Mouse (Mus musculus): ENCODE results near the gene Ficd.

Gene Ficd

DNA sequence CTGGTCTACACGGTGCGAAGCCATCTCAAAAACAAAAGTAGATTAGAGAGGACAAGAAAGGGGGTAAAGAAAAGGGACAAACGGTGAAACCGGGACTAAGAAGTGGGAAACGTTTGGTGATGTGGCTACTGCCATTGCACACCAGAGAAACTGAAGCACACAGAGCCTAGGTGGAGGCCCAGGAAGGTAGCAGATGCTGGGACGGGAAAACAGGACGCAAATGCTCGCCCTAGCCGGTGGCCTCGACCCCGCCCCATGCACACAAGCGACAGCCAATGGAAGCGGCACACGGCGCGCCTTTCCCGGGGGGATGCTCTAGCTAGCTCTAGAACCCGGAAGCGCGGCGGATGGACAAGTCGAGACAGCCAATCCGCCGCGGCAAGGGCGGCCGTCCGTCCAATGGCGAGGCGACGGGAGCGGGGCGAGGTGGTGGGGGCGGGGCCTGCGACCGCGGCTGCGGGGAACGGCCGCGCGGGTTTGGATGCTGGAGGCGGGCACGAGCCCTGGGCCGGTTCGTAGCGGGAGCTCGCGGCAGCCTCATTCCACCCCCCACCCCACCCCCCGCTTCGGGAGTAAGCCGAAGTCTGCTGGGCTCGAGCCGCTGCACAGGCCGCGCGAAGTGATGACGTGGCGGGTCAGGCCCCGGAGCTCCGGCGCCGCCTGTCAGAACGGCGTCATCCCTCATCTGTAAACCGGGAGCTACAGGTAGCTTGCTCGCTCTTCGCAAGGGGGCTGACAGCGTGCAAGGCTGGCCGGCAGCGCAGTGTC is at the start of gene Ficd:
Gene Ficd, plus strand, starts transcription at position 459 of the 768 bp plus-strand sequence.
- DNase-seq (ENCODE audit: low read depth): peak; percentile 94

- no peak for DNase-seq (ENCODE audit: low read depth)
Observed at GRCm38 (mm10) chr5:113687514-113687913, 48.1 kb upstream of the Ficd start.

GRCm38 (mm10) chr5:113690069-113690548 is 45.5 kb upstream of the Ficd start:
- no peak for DNase-seq (ENCODE audit: low read depth)

- DNase-seq (ENCODE audit: low read depth): no peak
Observed at GRCm38 (mm10) chr5:113690866-113691265, 44.7 kb upstream of the Ficd start.

- no peak for DNase-seq (ENCODE audit: low read depth)
Observed at GRCm38 (mm10) chr5:113693196-113693755, 42.3 kb upstream of the Ficd start.

DNA sequence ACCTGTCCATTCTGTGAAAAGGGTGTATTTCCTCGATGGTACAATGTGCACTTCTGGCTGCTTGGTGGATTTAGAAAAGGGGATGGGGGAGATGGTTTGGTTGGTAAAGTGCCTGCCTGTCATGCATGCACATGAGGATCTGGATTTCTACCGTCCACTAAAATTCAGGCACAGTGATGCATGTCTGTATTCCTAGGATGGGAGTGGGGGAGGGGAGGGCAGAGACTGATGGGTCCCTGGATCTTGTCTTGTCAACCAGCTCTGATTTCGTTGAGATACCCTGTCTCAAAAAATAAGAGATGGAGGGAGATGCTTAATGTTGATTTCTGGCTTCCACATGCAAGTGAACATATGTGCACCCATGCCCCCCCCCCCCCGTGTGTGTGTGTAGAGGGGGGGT is 41.6 kb upstream of the Ficd start:
- DNase-seq (ENCODE audit: low read depth): no peak

DNA sequence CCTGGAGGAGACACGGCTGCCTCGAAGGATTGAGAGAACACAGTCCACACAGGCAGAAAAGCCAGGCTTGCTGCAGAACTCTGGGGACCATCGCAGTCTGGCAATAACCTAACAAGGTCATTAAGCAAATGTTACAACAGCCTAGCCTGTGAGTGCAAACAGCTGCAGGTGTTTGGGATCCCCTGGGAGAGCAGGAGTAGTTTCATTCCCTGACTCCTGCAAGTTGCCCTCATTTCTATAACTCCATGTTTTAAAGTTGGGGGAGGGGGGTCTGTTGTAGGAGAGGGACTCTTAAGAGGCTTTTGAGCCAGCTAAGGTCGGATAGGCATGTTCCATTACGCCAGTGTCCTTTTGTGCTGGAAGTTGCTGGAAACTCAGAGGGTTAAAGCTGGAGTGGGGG is 41.2 kb upstream of the Ficd start:
- DNase-seq (ENCODE audit: low read depth): no peak

DNA sequence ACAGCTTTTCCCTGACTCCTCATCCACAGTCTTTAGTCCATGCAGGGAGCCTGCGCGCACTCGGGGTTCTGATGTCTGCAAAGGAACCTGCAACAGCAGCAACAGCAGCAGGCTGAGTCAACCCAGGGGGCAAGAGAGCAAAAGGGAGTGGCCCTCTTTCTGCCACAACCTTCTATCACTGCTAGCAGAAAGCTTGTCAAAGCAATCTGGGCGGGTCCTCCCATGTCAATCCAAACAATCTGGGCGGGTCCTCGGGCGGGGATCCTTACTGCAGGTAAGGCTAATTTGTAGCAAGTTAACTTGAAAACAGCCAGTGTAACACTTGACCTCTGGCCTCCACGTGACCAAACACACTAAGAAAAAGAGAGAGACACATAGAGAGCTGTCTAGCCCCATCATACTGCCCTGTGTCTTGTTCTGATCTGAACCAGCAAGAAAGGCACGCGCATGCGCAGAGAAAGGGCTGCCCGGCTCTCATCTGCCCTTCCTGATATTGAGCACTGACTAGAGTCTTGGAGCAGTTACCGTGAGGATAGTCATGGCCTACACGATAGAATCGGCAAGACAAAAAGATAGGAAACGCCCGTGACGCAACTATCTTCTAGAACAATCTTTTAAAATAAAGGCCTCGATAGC is 35.1 kb upstream of the Ficd start:
- DNase-seq (ENCODE audit: low read depth): no peak

- DNase-seq (ENCODE audit: low read depth): no peak
Observed at GRCm38 (mm10) chr5:113703803-113704585, 31.6 kb upstream of the Ficd start.

- DNase-seq (ENCODE audit: low read depth): no peak
Observed at GRCm38 (mm10) chr5:113712861-113713260, 22.7 kb upstream of the Ficd start.

DNA sequence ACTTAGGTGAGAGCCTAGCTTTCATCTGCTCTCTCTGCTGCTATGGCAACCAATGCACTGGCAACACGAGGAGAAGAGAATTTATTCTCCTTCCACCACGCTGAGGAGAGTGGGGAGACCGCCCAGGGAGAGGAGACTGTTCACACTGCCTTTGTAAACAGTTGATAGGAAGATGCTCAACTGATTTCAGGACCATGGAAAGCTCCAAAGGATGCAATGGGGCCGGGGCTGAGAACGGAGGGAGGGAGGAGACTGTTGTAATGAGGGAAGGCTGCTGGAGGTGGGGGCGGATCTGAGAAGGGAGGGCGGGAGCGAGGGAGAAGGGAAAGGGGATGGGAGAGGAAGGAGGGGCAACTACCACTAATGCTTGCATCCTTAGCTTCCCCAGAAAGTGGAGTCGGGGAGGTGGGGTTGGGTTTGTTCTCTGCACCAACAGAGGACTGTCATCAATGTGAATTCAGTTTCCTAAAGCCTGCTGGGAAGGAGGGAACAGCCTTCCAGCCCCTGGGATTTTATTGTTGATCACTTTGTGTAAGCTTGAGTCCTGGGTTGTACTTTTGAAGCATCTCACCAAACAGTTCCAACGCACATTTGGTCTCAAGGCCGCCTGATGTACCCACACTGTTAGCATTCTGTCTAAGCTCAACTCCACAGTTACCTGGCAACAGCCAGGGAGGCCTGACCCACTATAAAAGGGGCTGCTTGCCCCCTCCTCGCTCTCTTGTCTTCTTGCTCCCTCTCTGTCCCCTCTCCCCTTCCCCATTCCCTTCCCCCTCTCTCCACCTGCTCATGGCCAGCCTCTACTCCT is 18.8 kb upstream of the Ficd start:
- peak; percentile 64 for DNase-seq (ENCODE audit: low read depth)

- DNase-seq (ENCODE audit: low read depth): no peak
Observed at GRCm38 (mm10) chr5:113719221-113719661, 16.4 kb upstream of the Ficd start.

- no peak for DNase-seq (ENCODE audit: low read depth)
Observed at GRCm38 (mm10) chr5:113722224-113723013, 13.2 kb upstream of the Ficd start.

DNA sequence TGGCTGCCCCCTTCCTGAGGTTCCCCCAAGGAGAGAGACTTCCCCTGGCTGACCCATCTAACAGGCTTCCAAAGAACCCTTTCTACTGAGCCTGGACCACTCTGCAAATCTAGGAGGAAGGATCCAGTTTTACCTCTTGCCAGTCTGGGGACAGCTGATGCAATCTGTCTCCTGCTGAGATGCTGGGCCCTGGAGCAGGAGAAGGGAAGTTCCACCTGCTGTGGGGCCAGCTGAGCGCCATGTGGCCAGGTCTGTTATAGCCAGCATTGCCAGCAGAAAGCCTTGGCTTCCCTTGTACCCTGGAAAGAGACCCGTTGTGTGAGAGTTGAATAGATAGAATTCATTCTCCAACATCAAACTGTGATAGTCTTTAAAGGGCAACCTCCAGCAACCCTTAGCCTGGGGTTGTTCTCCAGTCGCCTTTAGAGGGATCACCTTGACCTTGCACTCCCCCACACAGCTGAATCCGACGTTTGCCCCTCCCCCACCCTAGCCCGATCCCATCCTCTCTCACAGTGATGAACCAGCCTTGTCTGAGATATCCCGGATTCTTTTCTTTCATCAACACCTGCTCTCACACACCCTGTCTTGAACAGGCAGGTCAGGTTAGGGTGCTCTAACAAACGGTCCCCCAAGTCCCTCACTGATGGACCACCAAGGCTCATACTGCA is 11.9 kb upstream of the Ficd start:
- no peak for DNase-seq (ENCODE audit: low read depth)

DNA sequence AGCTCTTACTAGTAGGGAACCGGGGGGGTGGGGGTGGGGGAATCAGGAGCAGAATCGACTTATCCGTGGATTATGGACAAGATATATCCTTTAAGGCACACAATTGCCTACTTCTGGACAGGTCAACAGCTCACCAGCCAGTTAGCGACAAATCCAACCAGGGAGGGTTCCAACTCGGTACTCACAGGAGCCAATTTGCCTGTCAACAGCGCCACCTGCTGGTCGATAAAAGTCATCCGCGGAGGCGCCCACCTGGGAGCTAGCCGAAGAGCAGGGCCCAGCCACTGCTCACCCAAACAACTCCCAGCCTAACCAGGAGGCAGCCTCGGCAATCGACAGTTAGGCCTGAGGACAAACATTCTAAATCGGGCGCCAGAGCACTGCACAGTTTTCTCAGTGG is 11.2 kb upstream of the Ficd start, which contains the start of gene 1700069L16Rik:
Gene 1700069L16Rik, minus strand, starts transcription at position 327 of the 400 bp plus-strand sequence.
- peak; percentile 78 for DNase-seq (ENCODE audit: low read depth)

DNA sequence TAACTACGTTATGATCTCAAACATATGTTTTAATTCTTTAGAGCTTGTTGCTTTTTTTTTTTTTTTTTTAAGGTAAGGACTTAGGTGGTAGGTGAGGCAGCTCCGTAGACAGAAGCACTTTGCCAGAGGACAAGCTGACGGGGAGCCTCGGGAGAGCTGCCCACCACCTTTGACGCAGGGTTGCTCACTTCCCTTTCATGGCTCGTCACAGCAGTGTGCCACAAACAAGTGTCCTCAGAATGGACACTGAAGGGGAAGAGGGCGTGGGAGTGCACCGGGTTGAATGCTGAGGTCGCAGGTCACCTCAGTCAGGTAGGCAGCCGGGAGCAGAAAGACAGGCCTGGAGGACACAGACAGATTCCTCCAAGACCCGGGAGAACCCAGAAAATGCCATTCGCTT is 10.2 kb upstream of the Ficd start:
- no peak for DNase-seq (ENCODE audit: low read depth)

DNA sequence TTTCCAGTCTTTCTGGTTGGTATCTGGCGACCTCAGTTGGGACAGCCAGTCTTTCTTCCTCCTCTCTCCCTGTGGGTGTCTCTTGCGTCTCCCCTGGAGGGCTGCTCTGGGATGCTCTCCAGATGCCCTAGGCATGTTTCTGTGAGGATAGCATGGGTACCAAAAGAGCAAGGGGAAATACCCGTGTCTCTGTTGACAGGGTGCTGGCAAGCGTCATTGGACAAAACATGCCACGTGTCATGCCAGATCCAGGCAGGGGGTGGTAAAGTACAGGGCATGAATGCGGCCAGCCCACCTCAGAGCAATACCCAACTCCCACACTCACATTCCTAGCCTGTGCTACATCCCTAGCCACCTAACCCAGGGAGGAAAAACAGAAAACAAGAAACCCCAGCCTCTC is 9.0 kb upstream of the Ficd start:
- no peak for DNase-seq (ENCODE audit: low read depth)

- no peak for DNase-seq (ENCODE audit: low read depth)
Observed at GRCm38 (mm10) chr5:113727238-113727637, 8.4 kb upstream of the Ficd start.

DNA sequence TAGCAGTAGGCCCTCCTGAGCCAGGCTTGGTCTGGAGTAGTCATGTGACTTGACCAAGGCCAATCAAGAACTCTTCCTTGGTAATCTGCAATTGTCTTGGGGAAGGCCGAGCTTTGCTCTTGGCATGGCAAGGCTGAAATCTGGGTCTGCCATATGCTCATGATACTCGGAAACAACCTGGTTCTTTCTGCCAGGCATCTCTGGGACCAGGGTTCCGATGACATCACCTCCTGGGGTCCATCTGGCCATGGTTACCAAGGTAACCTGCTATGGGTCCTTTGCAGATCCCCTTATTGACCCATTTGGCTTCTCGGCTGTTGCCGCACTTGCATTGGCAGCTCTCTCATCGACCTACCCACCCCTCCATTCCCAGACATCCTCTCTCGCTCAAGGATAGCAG is 7.6 kb upstream of the Ficd start:
- no peak for DNase-seq (ENCODE audit: low read depth)

DNA sequence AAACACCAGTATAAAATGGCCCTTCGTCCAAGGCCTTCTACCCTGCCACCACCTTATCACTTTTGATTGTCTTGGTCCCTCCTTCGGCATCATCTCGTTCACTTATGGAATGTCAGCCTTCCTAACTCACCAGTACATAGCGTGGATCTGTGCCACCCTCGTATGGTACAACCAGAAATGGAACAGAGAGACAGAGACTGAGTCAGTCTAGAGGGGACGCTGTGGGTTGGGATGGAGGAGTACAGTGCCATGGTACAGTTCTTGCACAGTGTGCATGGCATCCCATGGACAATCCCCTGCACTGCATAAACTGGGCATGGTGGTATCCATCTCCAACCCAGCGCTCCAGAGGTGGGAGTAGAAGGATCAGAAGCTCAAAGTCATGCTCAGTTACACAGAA is 6.9 kb upstream of the Ficd start:
- DNase-seq (ENCODE audit: low read depth): no peak
